Mouse (Mus musculus) liver, embryonic 16.5 days (tissue): ENCODE measurements around the gene Higd1c. TPM values are rescaled to one million over a fixed set of nuclear protein-coding genes. Genes with fewer than 3 reads are reported as not detected.
"Not testable (repeated sequence)": the region's sequence is repeated elsewhere in the genome, so short reads cannot be mapped to it uniquely, and the experiment has no call there.

Experiments used
- ATAC-seq: fragments of 200-750 bp; cut with Nextera tagmentation; 2 replicates; pipeline ENCODE4 v1.8.0; 2017; ENCODE audit warnings: low read depth, mild to moderate bottlenecking, moderate number of reproducible peaks, moderate library complexity
- H3K27ac ChIP-seq: fragments of 300-500 bp; sonication (generic); 2 replicates; pipeline ENCODE4 v1.5.1; 2014; ENCODE audit warnings: mild to moderate bottlenecking, low read length
- H3K27me3 ChIP-seq: fragments of 300-500 bp; sonication (generic); 2 replicates; pipeline ENCODE4 v1.6.1; 2014; ENCODE audit warnings: low read depth, low read length, mixed read lengths; ENCODE audit not compliant: control insufficient read depth, insufficient read depth
- H3K36me3 ChIP-seq: fragments of 300-500 bp; sonication (generic); 2 replicates; pipeline ENCODE4 v1.6.1; 2014; ENCODE audit warnings: mild to moderate bottlenecking; ENCODE audit not compliant: control insufficient read depth, insufficient read depth
- H3K4me1 ChIP-seq: fragments of 300-500 bp; sonication (generic); 2 replicates; pipeline ENCODE4 v1.6.1; 2014; ENCODE audit warnings: low read depth, low read length, mixed read lengths; ENCODE audit not compliant: control insufficient read depth
- H3K4me2 ChIP-seq: fragments of 300-500 bp; sonication (generic); 2 replicates; pipeline ENCODE4 v1.6.1; 2014; ENCODE audit warnings: low read depth, low read length, mixed read lengths
- H3K4me3 ChIP-seq: fragments of 300-500 bp; sonication (generic); 2 replicates; pipeline ENCODE4 v1.5.1; 2014; ENCODE audit warnings: low read depth, mild to moderate bottlenecking, low read length
- H3K9ac ChIP-seq: fragments of 300-500 bp; sonication (generic); 2 replicates; pipeline ENCODE4 v1.6.1; 2014; ENCODE audit warnings: low read depth, low read length
- H3K9me3 ChIP-seq: fragments of 300-500 bp; sonication (generic); replicated peaks from 2 replicates; pipeline ENCODE4 v1.6.1; 2016; ENCODE audit warnings: low read length; ENCODE audit not compliant: control insufficient read depth
- WGBS: fragments of 180-500 bp; shearing (Covaris S2); extraction: QIAGEN DNeasy Blood & Tissue Kit; methylation state at CpG from one replicate; pipeline ENCODE4 v1.1.7; 2014; ENCODE audit not compliant: insufficient replicate concordance; 5-methylcytosine and 5-hydroxymethylcytosine counted together
- polyA plus RNA-seq: library from polyadenylated mRNA; unstranded; fragments of >200 nt; fragmentation: Nextera tagmentation; extraction: Ambion mirVana; gene quantifications from 2 replicates; pipeline ENCODE4 v1.2.1, GENCODE M21; 2015

Gene Higd1c
- polyA plus RNA-seq, result not detected in 2 replicates

- H3K9me3 ChIP-seq, result no peaks in the 10 kb centered on the region
- 49% methylated on average over 7 of the region's 7 CpGs for WGBS
- no peaks in the 10 kb centered on the region for H3K36me3 ChIP-seq
- H3K4me2 ChIP-seq, result no peak within 1 kb of the TSS
- no peaks in the 10 kb centered on the region for H3K4me1 ChIP-seq
- H3K27me3 ChIP-seq, result no peaks in the 10 kb centered on the region
- no peak within 1 kb of the TSS for H3K27ac ChIP-seq
- no peak for ATAC-seq
- no peak within 1 kb of the TSS for H3K9ac ChIP-seq
- H3K4me3 ChIP-seq, result no peak within 1 kb of the TSS
Observed at GRCm38 (mm10) chr15:100364242-100364641, at the start of gene Higd1c. Gene Higd1c (plus strand): TSS chr15:100364542.

- not testable (repeated sequence) for H3K4me2 ChIP-seq, H3K36me3 ChIP-seq, H3K4me1 ChIP-seq, H3K9me3 ChIP-seq, H3K9ac ChIP-seq, H3K27me3 ChIP-seq, H3K4me3 ChIP-seq
- peak; percentile 74 for ATAC-seq
- 50% methylated on average over 4 of the region's 4 CpGs for WGBS
- peak overlapping the region; percentile 15; the same call in 1 of the 2 replicates for H3K27ac ChIP-seq
Observed at GRCm38 (mm10) chr15:100318014-100318671, 46.2 kb upstream of the Higd1c start.

GRCm38 (mm10) chr15:100319884-100320283 lies 44.5 kb upstream of the Higd1c start:
- WGBS, result 50% methylated on average over 1 of the region's 1 CpGs
- no peak overlapping the region for H3K9ac ChIP-seq
- H3K4me1 ChIP-seq, result peaks cover 4% of the 10 kb centered on the region
- no peaks in the 10 kb centered on the region for H3K36me3 ChIP-seq
- H3K9me3 ChIP-seq, result no peaks in the 10 kb centered on the region
- no peaks in the 10 kb centered on the region for H3K27me3 ChIP-seq
- no peak overlapping the region for H3K4me3 ChIP-seq
- no peak overlapping the region for H3K4me2 ChIP-seq
- peak overlapping the region; percentile 60 for H3K27ac ChIP-seq
- ATAC-seq, result no peak

GRCm38 (mm10) chr15:100320295-100320905 lies 43.9 kb upstream of the Higd1c start:
- 52% methylated on average over 9 of the region's 9 CpGs for WGBS
- Histone ChIP-seq H3K36me3 (no peaks in the 10 kb centered on the region), H3K4me1 (peaks cover 4% of the 10 kb centered on the region), H3K9me3 (no peaks in the 10 kb centered on the region), H3K4me2 (no peak overlapping the region), H3K4me3 (no peak overlapping the region), H3K9ac (no peak overlapping the region), H3K27ac (peak overlapping the region; percentile 60), H3K27me3 (no peaks in the 10 kb centered on the region)
- ATAC-seq, result no peak; the same call in 1 of the 2 replicates

- Histone ChIP-seq H3K9ac (no peak overlapping the region), H3K4me1 (peaks cover 4% of the 10 kb centered on the region), H3K4me2 (no peak overlapping the region), H3K27ac (0 out of 2 replicates have a peak overlapping the region, but pooled peaks have one; percentile 2), H3K27me3 (no peaks in the 10 kb centered on the region), H3K36me3 (no peaks in the 10 kb centered on the region), H3K4me3 (no peak overlapping the region), H3K9me3 (no peaks in the 10 kb centered on the region)
- WGBS, result 58% methylated on average over 5 of the region's 5 CpGs
- no peak for ATAC-seq
Observed at GRCm38 (mm10) chr15:100321134-100321533, 43.2 kb upstream of the Higd1c start.

- Histone ChIP-seq H3K4me1 (peaks cover 4% of the 10 kb centered on the region), H3K27me3 (no peaks in the 10 kb centered on the region), H3K9ac (no peak overlapping the region), H3K36me3 (no peaks in the 10 kb centered on the region), H3K4me2 (no peak overlapping the region), H3K9me3 (no peaks in the 10 kb centered on the region), H3K27ac (no peak overlapping the region), H3K4me3 (no peak overlapping the region)
- ATAC-seq, result peak; percentile 36; the same call in 1 of the 2 replicates
- WGBS, result 52% methylated on average over 12 of the region's 12 CpGs
Observed at GRCm38 (mm10) chr15:100324021-100324591, 40.2 kb upstream of the Higd1c start.

- Histone ChIP-seq H3K27ac (no peak overlapping the region), H3K4me1 (peaks cover 1% of the 10 kb centered on the region), H3K36me3 (no peaks in the 10 kb centered on the region), H3K9me3 (no peaks in the 10 kb centered on the region), H3K4me2 (no peak overlapping the region), H3K27me3 (no peaks in the 10 kb centered on the region), H3K9ac (no peak overlapping the region), H3K4me3 (no peak overlapping the region)
- WGBS, result 66% methylated on average over 3 of the region's 3 CpGs
- no peak for ATAC-seq
Observed at GRCm38 (mm10) chr15:100325235-100325634, 39.1 kb upstream of the Higd1c start.

GRCm38 (mm10) chr15:100328089-100328488 lies 36.3 kb upstream of the Higd1c start:
- H3K4me1 ChIP-seq, ATAC-seq: not testable (repeated sequence)
- WGBS, result 60% methylated on average over 3 of the region's 4 CpGs

GRCm38 (mm10) chr15:100329336-100329735 lies 35.0 kb upstream of the Higd1c start:
- not testable (repeated sequence) for H3K27me3 ChIP-seq, H3K36me3 ChIP-seq, H3K27ac ChIP-seq, H3K4me1 ChIP-seq, H3K9me3 ChIP-seq, H3K9ac ChIP-seq, H3K4me2 ChIP-seq, ATAC-seq, H3K4me3 ChIP-seq
- 84% methylated on average over 10 of the region's 10 CpGs for WGBS

More at GRCm38 (mm10) chr15:100328089-100328488, 36.3 kb upstream of the Higd1c start:
- H3K27ac ChIP-seq, H3K9me3 ChIP-seq, H3K4me3 ChIP-seq, H3K36me3 ChIP-seq, H3K4me2 ChIP-seq, H3K9ac ChIP-seq, H3K27me3 ChIP-seq: not testable (repeated sequence)
